Mouse (Mus musculus): ENCODE data around the gene N4bp2l2. TPM values are rescaled to one million over a fixed set of nuclear protein-coding genes. Genes with fewer than 3 reads are reported as not detected.
A peak's percentile ranks its signal among the peaks of the same experiment; 100 is the strongest.
"Not testable (repeated sequence)": the region's sequence is repeated elsewhere in the genome, so short reads cannot be mapped to it uniquely, and the experiment has no call there.

The N4bp2l2 gene
- polyA plus RNA-seq (2012; rRNA removed): 32.1 and 33.6 TPM in 2 replicates

DNA sequence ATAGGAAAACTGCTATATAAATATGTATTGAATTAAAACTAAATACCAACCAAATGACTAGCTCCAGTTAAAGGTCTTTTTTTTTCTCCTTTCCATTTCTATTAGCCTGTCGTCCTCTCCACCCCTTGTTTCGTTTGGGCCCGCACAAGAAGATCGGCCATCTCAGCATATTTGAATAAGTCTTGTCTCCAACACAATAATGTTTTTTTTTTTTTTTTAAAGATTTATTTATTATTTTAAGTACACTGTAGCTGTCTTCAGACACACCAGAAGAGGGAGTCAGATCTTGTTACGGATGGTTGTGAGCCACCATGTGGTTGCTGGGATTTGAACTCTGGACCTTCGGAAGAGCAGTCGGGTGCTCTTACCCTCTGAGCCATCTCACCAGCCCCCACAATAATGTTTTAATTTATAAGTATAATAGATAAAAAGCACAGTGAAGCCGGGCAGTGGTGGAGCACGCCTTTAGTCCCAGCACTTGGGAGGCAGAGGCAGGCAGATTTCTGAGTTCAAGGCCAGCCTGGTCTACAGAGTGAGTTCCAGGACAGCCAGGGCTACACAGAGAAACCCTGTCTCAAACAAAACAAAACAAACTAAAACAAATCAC, at the start of gene N4bp2l2:
TSS of gene N4bp2l2 (minus strand) at position 51 of the 607 bp plus-strand sequence.
- not testable (repeated sequence) for H3K4me1 ChIP-seq (ENCODE audit: control insufficient read depth, insufficient read depth, low read length)
- Histone ChIP-seq H3K4me3 (ENCODE audit: insufficient read depth, low read length) (peak within 1 kb of the TSS; percentile 65), H3K27ac (ENCODE audit: insufficient read depth, low read length) (peak within 1 kb of the TSS; percentile 48; the same call in 1 of the 2 replicates)

DNA sequence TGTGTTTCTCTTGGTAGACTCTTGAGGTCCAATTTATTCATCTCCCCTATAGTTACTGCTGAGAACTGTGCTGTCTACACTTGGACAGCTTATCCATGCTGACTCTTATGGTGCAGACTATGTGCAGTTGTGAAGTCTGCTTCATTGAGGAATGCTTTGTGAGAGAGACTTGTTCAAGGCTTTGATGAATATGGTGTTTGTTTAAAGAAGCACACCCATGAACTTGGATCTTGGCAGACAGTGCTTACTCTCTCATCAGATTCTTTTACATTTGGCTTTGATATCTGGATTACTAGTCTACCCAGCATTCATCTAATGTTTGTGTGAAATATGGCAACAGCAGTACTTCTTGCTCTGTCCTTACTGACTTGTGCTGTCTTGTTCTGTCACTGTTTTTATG, 47.4 kb upstream of the N4bp2l2 start:
- Histone ChIP-seq H3K27ac (ENCODE audit: insufficient read depth, low read length) (no peak overlapping the region), H3K4me1 (ENCODE audit: control insufficient read depth, insufficient read depth, low read length) (no peaks in the 10 kb centered on the region), H3K4me3 (ENCODE audit: insufficient read depth, low read length) (no peak overlapping the region)
- TF ChIP-seq CTCF (IDR thresholded peaks at IDR 0.05; ENCODE audit: extremely low read depth, insufficient read depth, low read length) (no peak), POLR2A (IDR thresholded peaks at IDR 0.05; ENCODE audit: extremely low read depth, insufficient read depth, low read length) (no peak)

DNA sequence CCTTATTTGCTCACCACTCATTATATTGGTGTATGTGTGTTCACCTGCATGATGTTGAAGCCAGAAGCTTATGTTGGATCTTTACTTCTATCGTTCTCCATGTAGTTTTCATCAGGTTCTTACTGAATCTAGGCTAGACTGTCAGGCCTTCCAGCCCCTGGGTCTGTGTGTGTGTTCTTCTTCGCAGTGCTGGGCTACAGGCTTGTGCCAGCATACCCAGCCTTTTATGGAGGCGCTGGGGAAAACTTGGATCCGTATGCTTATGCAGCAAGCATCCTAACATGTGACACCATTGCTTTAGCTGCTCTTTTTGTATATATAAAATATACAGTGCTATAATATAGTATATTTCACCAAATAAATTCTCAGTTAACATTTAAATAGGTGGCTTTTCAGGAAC, 45.5 kb upstream of the N4bp2l2 start:
- Histone ChIP-seq H3K4me3 (ENCODE audit: insufficient read depth, low read length) (no peak overlapping the region), H3K4me1 (ENCODE audit: control insufficient read depth, insufficient read depth, low read length) (no peaks in the 10 kb centered on the region), H3K27ac (ENCODE audit: insufficient read depth, low read length) (no peak overlapping the region)
- no peak for TF ChIP-seq CTCF (IDR thresholded peaks at IDR 0.05; ENCODE audit: extremely low read depth, insufficient read depth, low read length)
- no peak for TF ChIP-seq POLR2A (IDR thresholded peaks at IDR 0.05; ENCODE audit: extremely low read depth, insufficient read depth, low read length)

DNA sequence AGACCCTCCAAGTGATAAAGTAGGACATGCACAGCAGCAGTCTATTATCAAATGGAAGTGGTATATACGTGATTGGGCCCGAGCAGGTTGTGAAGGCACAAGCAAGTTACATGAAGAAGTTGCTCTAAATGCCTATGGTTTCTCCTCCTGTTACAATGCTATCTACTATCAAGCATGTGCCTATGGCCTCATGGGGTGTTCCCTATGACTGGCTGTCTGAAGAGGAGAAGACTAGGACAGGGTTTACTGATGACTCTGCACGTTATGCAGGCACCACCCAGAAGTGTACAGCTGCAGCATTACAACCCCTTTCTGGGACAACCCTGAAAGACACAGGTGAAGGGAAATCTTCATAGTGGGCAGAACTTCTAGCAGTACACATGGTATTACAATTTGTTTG, 41.2 kb upstream of the N4bp2l2 start:
- H3K4me3 ChIP-seq (ENCODE audit: insufficient read depth, low read length); H3K27ac ChIP-seq (ENCODE audit: insufficient read depth, low read length); H3K4me1 ChIP-seq (ENCODE audit: control insufficient read depth, insufficient read depth, low read length): not testable (repeated sequence)

DNA sequence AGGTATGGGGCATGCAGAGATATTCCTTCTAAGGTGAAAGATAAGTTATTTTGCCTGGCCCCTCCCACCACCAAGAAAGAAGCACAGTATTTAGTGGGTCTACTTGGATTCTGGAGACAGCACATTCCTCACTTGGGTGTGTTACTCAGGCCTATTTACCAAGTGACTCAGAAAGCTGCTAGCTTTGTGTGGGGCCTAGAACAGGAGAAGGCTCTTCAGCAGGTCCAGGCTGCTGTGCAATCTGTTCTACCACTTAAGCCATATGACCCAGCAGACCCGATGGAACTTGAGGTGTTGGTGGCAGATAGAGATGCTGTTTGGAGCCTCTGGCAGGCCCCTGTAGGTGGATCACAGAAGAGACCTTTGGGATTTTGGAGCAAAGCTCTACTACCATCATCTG, 40.7 kb upstream of the N4bp2l2 start:
- not testable (repeated sequence) for H3K4me3 ChIP-seq (ENCODE audit: insufficient read depth, low read length); H3K27ac ChIP-seq (ENCODE audit: insufficient read depth, low read length)

DNA sequence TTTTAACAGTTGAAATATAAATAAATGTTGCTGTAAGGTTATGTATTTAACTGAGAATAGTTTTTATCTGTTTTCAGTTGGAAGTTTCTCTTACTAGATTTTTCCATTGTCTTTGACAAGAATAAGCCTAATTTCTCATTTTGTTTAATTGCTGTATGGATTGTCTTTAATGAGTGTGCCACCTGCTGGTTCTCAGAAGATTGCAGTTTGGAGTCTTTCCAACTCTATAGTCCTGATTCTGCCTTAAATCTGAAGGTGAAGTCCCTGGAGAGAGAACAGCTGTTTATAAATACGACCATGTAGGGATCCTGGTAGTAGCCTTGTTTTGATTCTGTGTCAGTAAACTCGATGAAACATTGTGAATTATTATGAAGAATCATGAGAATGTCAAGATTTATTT, 36.7 kb upstream of the N4bp2l2 start:
- Histone ChIP-seq H3K4me3 (ENCODE audit: insufficient read depth, low read length) (no peak overlapping the region), H3K4me1 (ENCODE audit: control insufficient read depth, insufficient read depth, low read length) (no peaks in the 10 kb centered on the region), H3K27ac (ENCODE audit: insufficient read depth, low read length) (no peak overlapping the region)
- TF ChIP-seq CTCF (IDR thresholded peaks at IDR 0.05; ENCODE audit: extremely low read depth, insufficient read depth, low read length) (no peak), POLR2A (IDR thresholded peaks at IDR 0.05; ENCODE audit: extremely low read depth, insufficient read depth, low read length) (no peak)

More for the DNA sequence above, 40.7 kb upstream of the N4bp2l2 start:
- not testable (repeated sequence) for H3K4me1 ChIP-seq (ENCODE audit: control insufficient read depth, insufficient read depth, low read length)

DNA sequence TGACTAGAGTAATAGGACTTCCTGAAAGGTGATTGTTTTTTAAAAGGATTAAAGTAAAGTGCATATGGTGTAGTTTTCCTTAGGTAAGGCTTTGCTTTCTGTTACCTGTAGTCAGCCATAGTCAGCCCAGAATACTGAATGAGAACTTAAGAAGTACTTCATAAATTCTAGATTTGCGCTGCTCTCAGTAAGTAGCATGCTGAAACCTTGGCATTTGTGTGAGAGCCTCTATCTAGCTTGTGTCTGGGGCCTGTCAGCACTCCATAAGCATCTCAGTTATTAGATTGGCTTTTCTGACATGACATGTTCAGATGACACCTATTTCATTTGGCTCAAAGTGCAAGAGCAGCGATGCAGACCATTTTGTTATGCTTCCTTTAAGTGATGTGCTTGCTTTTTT, 27.3 kb upstream of the N4bp2l2 start:
- no peak overlapping the region for H3K4me3 ChIP-seq (ENCODE audit: insufficient read depth, low read length)
- no peak overlapping the region for H3K27ac ChIP-seq (ENCODE audit: insufficient read depth, low read length)
- TF ChIP-seq POLR2A (IDR thresholded peaks at IDR 0.05; ENCODE audit: extremely low read depth, insufficient read depth, low read length): no peak
- TF ChIP-seq CTCF (IDR thresholded peaks at IDR 0.05; ENCODE audit: extremely low read depth, insufficient read depth, low read length): no peak
- no peaks in the 10 kb centered on the region for H3K4me1 ChIP-seq (ENCODE audit: control insufficient read depth, insufficient read depth, low read length)

DNA sequence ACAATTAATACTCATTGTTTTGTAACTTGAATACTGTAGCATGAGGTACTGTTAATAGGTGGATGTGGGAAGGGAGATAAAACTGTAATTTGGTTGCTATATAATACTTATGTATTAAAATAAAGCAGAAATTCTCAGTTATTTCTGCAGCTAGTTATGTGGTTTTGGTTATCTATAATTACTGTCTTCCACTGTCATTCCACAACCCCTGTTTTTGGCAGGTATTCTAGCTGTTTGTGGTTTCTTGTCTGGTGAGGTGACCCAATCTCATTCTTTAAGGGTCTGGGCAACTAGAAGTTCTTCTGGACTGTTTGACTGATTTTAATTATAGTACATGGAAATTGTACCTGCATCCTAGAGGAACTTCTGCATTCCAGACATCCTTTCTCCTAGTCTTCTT, 24.7 kb upstream of the N4bp2l2 start:
- TF ChIP-seq CTCF (IDR thresholded peaks at IDR 0.05; ENCODE audit: extremely low read depth, insufficient read depth, low read length): no peak
- TF ChIP-seq POLR2A (IDR thresholded peaks at IDR 0.05; ENCODE audit: extremely low read depth, insufficient read depth, low read length): no peak
- Histone ChIP-seq H3K4me3 (ENCODE audit: insufficient read depth, low read length) (no peak overlapping the region), H3K27ac (ENCODE audit: insufficient read depth, low read length) (no peak overlapping the region), H3K4me1 (ENCODE audit: control insufficient read depth, insufficient read depth, low read length) (no peaks in the 10 kb centered on the region)

DNA sequence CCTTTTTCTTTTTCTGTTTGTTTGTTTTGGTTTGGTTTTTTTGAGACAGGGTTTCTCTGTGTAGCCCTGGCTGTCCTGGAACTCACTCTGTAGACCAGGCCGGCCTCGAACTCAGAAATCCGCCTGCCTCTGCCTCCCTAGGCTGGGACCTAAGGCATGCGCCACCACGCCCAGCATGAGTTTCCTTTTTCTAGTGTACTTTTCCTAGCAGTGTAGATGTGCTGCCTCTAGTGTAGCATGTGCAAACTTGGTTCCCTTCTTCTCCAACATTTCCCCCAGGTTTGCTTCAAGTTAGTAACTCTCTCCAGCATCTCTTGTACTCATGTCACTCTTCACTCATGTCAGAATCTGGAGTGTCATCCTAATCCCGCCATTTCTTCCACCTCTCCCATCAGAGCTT, 16.9 kb upstream of the N4bp2l2 start:
- not testable (repeated sequence) for H3K4me3 ChIP-seq (ENCODE audit: insufficient read depth, low read length); H3K27ac ChIP-seq (ENCODE audit: insufficient read depth, low read length); H3K4me1 ChIP-seq (ENCODE audit: control insufficient read depth, insufficient read depth, low read length)

DNA sequence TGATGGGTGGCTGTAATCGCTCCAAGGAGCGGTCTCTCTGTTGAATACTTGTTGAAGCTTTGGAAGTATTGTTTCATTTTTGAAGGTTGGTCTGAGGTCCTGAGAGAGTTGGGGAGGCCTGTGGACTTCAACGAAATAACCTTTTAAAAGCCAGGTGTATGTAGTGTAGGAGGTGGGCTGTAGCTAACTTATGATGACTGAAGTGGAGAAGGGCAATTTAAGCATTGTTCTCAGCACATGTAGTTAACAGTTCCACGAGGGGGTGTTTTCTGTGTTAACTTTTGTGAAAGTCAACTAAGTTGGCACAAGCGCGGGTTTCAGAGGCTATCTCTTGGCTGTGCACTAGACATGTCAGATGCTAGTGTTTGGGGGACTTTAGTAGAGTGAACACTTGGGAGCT, 8.9 kb upstream of the N4bp2l2 start:
- no peak for TF ChIP-seq POLR2A (IDR thresholded peaks at IDR 0.05; ENCODE audit: extremely low read depth, insufficient read depth, low read length)
- TF ChIP-seq CTCF (IDR thresholded peaks at IDR 0.05; ENCODE audit: extremely low read depth, insufficient read depth, low read length): no peak
- Histone ChIP-seq H3K4me1 (ENCODE audit: control insufficient read depth, insufficient read depth, low read length) (no peaks in the 10 kb centered on the region), H3K27ac (ENCODE audit: insufficient read depth, low read length) (no peak overlapping the region)

DNA sequence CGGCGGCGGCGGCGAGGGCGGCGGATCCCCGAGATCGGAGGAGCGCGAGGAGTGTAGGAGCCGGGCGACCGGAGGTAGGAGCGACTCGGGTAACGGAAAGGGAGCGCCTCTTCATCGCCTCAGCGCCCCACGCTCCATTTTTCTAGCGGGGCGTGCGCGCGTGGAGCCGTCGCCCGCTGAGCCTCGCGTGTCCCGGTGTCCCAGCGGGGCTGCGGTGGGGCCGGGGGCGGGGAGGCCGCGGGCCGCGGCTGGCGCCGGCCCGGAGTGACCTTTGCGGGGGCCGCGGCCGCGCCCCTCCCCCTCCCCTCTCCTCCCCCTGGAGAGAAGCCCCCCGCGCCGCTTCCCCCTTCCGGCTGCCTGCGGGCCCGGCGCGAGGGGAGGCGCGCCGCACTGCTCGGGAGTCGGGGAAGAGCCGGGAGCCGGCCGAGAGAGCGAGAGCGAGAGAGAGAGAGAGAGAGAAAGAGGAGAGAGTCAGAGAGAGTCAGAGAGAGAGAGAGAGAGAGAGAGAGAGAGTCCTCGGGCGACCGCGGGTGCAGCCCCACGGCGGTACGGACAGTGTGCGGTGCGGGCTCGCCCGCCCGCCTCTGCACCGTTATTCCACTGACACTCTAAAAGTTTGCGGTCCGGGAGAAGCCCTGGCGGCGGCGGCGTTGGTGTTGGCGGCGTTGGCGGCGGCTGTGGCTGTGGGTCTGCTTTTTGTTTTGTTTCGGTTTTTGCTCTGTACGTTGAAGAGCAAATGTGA, 8.1 kb upstream of the N4bp2l2 start:
- peak overlapping the region; percentile 99 for H3K4me3 ChIP-seq (ENCODE audit: insufficient read depth, low read length)
- H3K27ac ChIP-seq (ENCODE audit: insufficient read depth, low read length): no peak overlapping the region
- no peaks in the 10 kb centered on the region for H3K4me1 ChIP-seq (ENCODE audit: control insufficient read depth, insufficient read depth, low read length)
- TF ChIP-seq POLR2A (IDR thresholded peaks at IDR 0.05; ENCODE audit: extremely low read depth, insufficient read depth, low read length): no peak
- TF ChIP-seq CTCF (IDR thresholded peaks at IDR 0.05; ENCODE audit: extremely low read depth, insufficient read depth, low read length): no peak

More for the DNA sequence above, 8.9 kb upstream of the N4bp2l2 start:
- H3K4me3 ChIP-seq (ENCODE audit: insufficient read depth, low read length): peak overlapping the region; percentile 99; the same call in 1 of the 2 replicates
